Mouse (Mus musculus) MEL (cell line): ENCODE results near the gene Taf11. TPM values are rescaled to one million over a fixed set of nuclear protein-coding genes. Genes with fewer than 3 reads are reported as not detected.

Experiments used
- DNase-seq: peaks from one replicate; pipeline ENCODE4 v3.0.0; 2011; ENCODE audit warnings: low read depth, low spot score
- H3K27ac ChIP-seq: 2 replicates; pipeline ENCODE4 v1.5.1; 2012; ENCODE audit warnings: low read depth, mild to moderate bottlenecking, control low read depth, low read length, moderate library complexity; ENCODE audit not compliant: control insufficient read depth
- H3K27me3 ChIP-seq, 2 experiments: fragments of 150-350 bp in 1 of 2; sonication (generic) in 1 of 2; 2 replicates each; pipeline ENCODE4 v1.6.1; 2012; ENCODE audit warnings: low read length in 2 of 2, mild to moderate bottlenecking in 2 of 2, improper control_type of control experiment in 1 of 2, moderate library complexity in 1 of 2; ENCODE audit not compliant: insufficient read depth in 2 of 2, control insufficient read depth in 1 of 2
- H3K36me3 ChIP-seq, 2 experiments: 2 replicates each; pipeline ENCODE4 v1.6.1; 2012 to 2014; ENCODE audit warnings: low read length in 2 of 2, improper control_type of control experiment in 1 of 2, inconsistent platforms in 1 of 2, mild to moderate bottlenecking in 1 of 2; ENCODE audit not compliant: insufficient read depth in 2 of 2, control insufficient read depth in 1 of 2
- H3K4me1 ChIP-seq, 2 experiments: fragments of 150-350 bp in 1 of 2; sonication (generic) in 1 of 2; 2 replicates each; pipeline ENCODE4 v1.6.1; 2012; ENCODE audit warnings: low read length in 2 of 2, improper control_type of control experiment in 1 of 2, mild to moderate bottlenecking in 1 of 2; ENCODE audit not compliant: insufficient read depth in 2 of 2, control insufficient read depth in 1 of 2
- H3K4me3 ChIP-seq, 2 experiments: fragments of 150-350 bp in 1 of 2; sonication (generic) in 1 of 2; 2 replicates each; pipeline ENCODE4 v1.5.1; 2012; ENCODE audit warnings: low read depth in 2 of 2, low read length in 2 of 2, mild to moderate bottlenecking in 2 of 2, moderate library complexity in 2 of 2, control low read depth in 1 of 2, improper control_type of control experiment in 1 of 2; ENCODE audit not compliant: control insufficient read depth in 1 of 2, insufficient read depth in 1 of 2
- H3K79me2 ChIP-seq: 2 replicates; pipeline ENCODE4 v1.6.1; 2012; ENCODE audit warnings: mild to moderate bottlenecking, low read length, moderate library complexity; ENCODE audit not compliant: control insufficient read depth, poor library complexity, insufficient read depth
- H3K9ac ChIP-seq: 2 replicates; pipeline ENCODE4 v1.6.1; 2012; ENCODE audit warnings: low read depth, mild to moderate bottlenecking, control low read depth, low read length, moderate library complexity; ENCODE audit not compliant: control insufficient read depth, poor library complexity, severe bottlenecking
- H3K9me3 ChIP-seq: fragments of 150-350 bp; sonication (generic); replicated peaks from 2 replicates; pipeline ENCODE4 v1.6.1; 2012; ENCODE audit warnings: mild to moderate bottlenecking, low read length, improper control_type of control experiment, moderate library complexity; ENCODE audit not compliant: insufficient read depth
- BHLHE40 ChIP-seq: IDR thresholded peaks from 2 replicates; pipeline ENCODE4 v1.6.1; 2012; ENCODE audit warnings: low read depth, mild to moderate bottlenecking, inconsistent platforms, low read length, improper control_type of control experiment, borderline replicate concordance
- CTCF ChIP-seq, 3 experiments: IDR thresholded peaks in 2 of 3; conservative IDR thresholded peaks in 1 of 3; 2 replicates each; pipeline ENCODE4 v1.5.1; 2011 to 2012; ENCODE audit warnings: low read length in 3 of 3, low read depth in 2 of 3, mild to moderate bottlenecking in 2 of 3, improper control_type of control experiment in 1 of 3, inconsistent platforms in 1 of 3, mixed read lengths in 1 of 3, moderate library complexity in 1 of 3; ENCODE audit not compliant: control insufficient read depth in 1 of 3, insufficient read depth in 1 of 3, poor library complexity in 1 of 3, severe bottlenecking in 1 of 3
- ETS1 ChIP-seq: IDR thresholded peaks from 2 replicates; pipeline ENCODE4 v1.6.1; 2012; ENCODE audit warnings: low read depth, mild to moderate bottlenecking, inconsistent platforms, low read length, improper control_type of control experiment, moderate library complexity
- HCFC1 ChIP-seq: IDR thresholded peaks from 2 replicates; pipeline ENCODE4 v1.6.1; 2012; ENCODE audit warnings: low read depth, mild to moderate bottlenecking, inconsistent platforms, low read length, improper control_type of control experiment, moderate library complexity
- KAT2A ChIP-seq: conservative IDR thresholded peaks from 2 replicates; pipeline ENCODE4 v1.6.1; 2012; ENCODE audit warnings: low read depth, low read length, improper control_type of control experiment, inconsistent platforms
- MAFK ChIP-seq: IDR thresholded peaks from 2 replicates; pipeline ENCODE4 v1.6.1; 2011; ENCODE audit warnings: low read depth, mild to moderate bottlenecking, low read length, improper control_type of control experiment, borderline replicate concordance
- MAX ChIP-seq: IDR thresholded peaks from 2 replicates; pipeline ENCODE4 v1.6.1; 2011; ENCODE audit warnings: low read length, improper control_type of control experiment
- MAZ ChIP-seq: IDR thresholded peaks from 2 replicates; pipeline ENCODE4 v1.6.1; 2012; ENCODE audit warnings: low read depth, mild to moderate bottlenecking, inconsistent platforms, low read length, improper control_type of control experiment
- MXI1 ChIP-seq: IDR thresholded peaks from 2 replicates; pipeline ENCODE4 v1.6.1; 2011; ENCODE audit warnings: mild to moderate bottlenecking, low read depth, low read length, improper control_type of control experiment
- NELFE ChIP-seq: IDR thresholded peaks from 2 replicates; pipeline ENCODE4 v1.6.1; 2011; ENCODE audit warnings: low read depth, low read length, improper control_type of control experiment
- NRF1 ChIP-seq: IDR thresholded peaks from 2 replicates; pipeline ENCODE4 v1.6.1; 2014; ENCODE audit warnings: low read depth, mild to moderate bottlenecking, inconsistent platforms, low read length, improper control_type of control experiment, moderate library complexity; ENCODE audit not compliant: poor library complexity, insufficient read depth, severe bottlenecking
- POLR2A ChIP-seq, 2 experiments: IDR thresholded peaks; 2 replicates each; pipeline ENCODE4 v1.6.1; 2011 to 2012; ENCODE audit warnings: low read length in 2 of 2, mild to moderate bottlenecking in 2 of 2, control low read depth in 1 of 2, improper control_type of control experiment in 1 of 2, low read depth in 1 of 2, moderate library complexity in 1 of 2; ENCODE audit not compliant: control insufficient read depth in 1 of 2, insufficient read depth in 1 of 2, poor library complexity in 1 of 2
- POLR2AphosphoS5 ChIP-seq: IDR thresholded peaks from 2 replicates; pipeline ENCODE4 v1.6.1; 2012; ENCODE audit warnings: low read depth, borderline replicate concordance, mild to moderate bottlenecking, inconsistent platforms, low read length, moderate library complexity, mixed read lengths
- RCOR1 ChIP-seq: IDR thresholded peaks from 2 replicates; pipeline ENCODE4 v1.6.1; 2012; ENCODE audit warnings: low read depth, mild to moderate bottlenecking, inconsistent platforms, low read length, improper control_type of control experiment
- SIN3A ChIP-seq: IDR thresholded peaks from 2 replicates; pipeline ENCODE4 v1.6.1; 2012; ENCODE audit warnings: low read length, improper control_type of control experiment, inconsistent platforms
- TAL1 ChIP-seq: IDR thresholded peaks from 2 replicates; pipeline ENCODE4 v1.6.1; 2012; ENCODE audit warnings: mild to moderate bottlenecking, inconsistent platforms, low read length, moderate library complexity, mixed read lengths
- UBTF ChIP-seq: IDR thresholded peaks from 2 replicates; pipeline ENCODE4 v1.6.1; 2012; ENCODE audit warnings: low read depth, mild to moderate bottlenecking, inconsistent platforms, low read length, improper control_type of control experiment, moderate library complexity, borderline replicate concordance; ENCODE audit not compliant: insufficient read depth
- USF1 ChIP-seq: IDR thresholded peaks from 2 replicates; pipeline ENCODE4 v1.6.1; 2014; ENCODE audit warnings: low read depth, mild to moderate bottlenecking, inconsistent platforms, low read length, improper control_type of control experiment, moderate library complexity
- ZC3H11A ChIP-seq: IDR thresholded peaks from 2 replicates; pipeline ENCODE4 v1.6.1; 2012; ENCODE audit warnings: low read depth, mild to moderate bottlenecking, inconsistent platforms, low read length, improper control_type of control experiment
- polyA plus RNA-seq, 2 experiments: library from polyadenylated mRNA; stranded (reverse) in 1 of 2; unstranded in 1 of 2; fragments of >175 nt in 1 of 2; fragments of >200 nt in 1 of 2; gene quantifications; 2 replicates each; pipeline versions ENCODE4 v1.2.1 to v1.2.4; 2012; ENCODE audit warnings: low replicate concordance in 2 of 2, low read depth in 1 of 2; ENCODE audit not compliant: insufficient read length in 2 of 2, insufficient read depth in 1 of 2, missing spikeins in 1 of 2
- total RNA-seq: library from RNA; depleted of rRNA; stranded (reverse); fragments of 300-350 nt; gene quantifications from 2 replicates; pipeline ENCODE4 v1.2.3, GENCODE M21; 2012; rRNA removed

Taf11 gene
- total RNA-seq (40.8 and 45.7 TPM in 2 replicates), polyA plus RNA-seq (10 to 100 TPM in 1 of 2 experiments, not detected in 1; 77.8 TPM)

- H3K4me1 ChIP-seq, result peaks cover 0 to 3% of the 10 kb centered on the region in 2 experiments; a peak in 3 of 4 replicates
- H3K9me3 ChIP-seq, result no peaks in the 10 kb centered on the region
- peak within 1 kb of the TSS; percentile 47 for H3K27ac ChIP-seq
- H3K9ac ChIP-seq, result peak within 1 kb of the TSS; percentile 85
- H3K4me3 ChIP-seq, result peak within 1 kb of the TSS; percentile 88 to 89
- TF ChIP-seq MAZ (0 out of 2 replicates have a peak, but pooled peaks have one; percentile 19), POLR2A (IDR thresholded peaks at IDR 0.05; ENCODE audit: control insufficient read depth in 1 of 2, insufficient read depth in 1 of 2, low read depth in 1 of 2, low read length in 2 of 2, poor library complexity in 1 of 2) (0 out of 4 replicates have a peak, but pooled peaks of 1 of the 2 experiments have one; percentile 10), MAX (0 out of 2 replicates have a peak, but pooled peaks have one; percentile 11), SIN3A (peak; percentile 92), RCOR1 (no peak), MAFK (no peak), ETS1 (no peak), MXI1 (peak; percentile 84), CTCF (IDR thresholded peaks at IDR 0.05 in 2 of 3, conservative IDR thresholded peaks at IDR 0.05 in 1 of 3; ENCODE audit: control insufficient read depth in 1 of 3, insufficient read depth in 1 of 3, low read depth in 2 of 3, low read length in 3 of 3, poor library complexity in 1 of 3, severe bottlenecking in 1 of 3) (no peak)
- peak; percentile 68 for DNase-seq
- H3K27me3 ChIP-seq, result no peaks in the 10 kb centered on the region
- peaks cover 27% of the 10 kb centered on the region for H3K79me2 ChIP-seq
- peaks cover 0 to 10% of the 10 kb centered on the region in 2 experiments; a peak in 1 of 4 replicates for H3K36me3 ChIP-seq
Observed at GRCm38 (mm10) chr17:27909622-27910500, at the start of gene Taf11. Taf11 (minus strand) TSS chr17:27909844.

GRCm38 (mm10) chr17:27957649-27958048 is 48.0 kb upstream of the Taf11 start:
- Histone ChIP-seq H3K27ac (no peak overlapping the region), H3K27me3 (no peaks in the 10 kb centered on the region)
- no peak for TF ChIP-seq RCOR1
- TF ChIP-seq BHLHE40, result no peak
- no peak for TF ChIP-seq MAZ
- TF ChIP-seq HCFC1, result no peak
- TF ChIP-seq ZC3H11A, result no peak
- TF ChIP-seq MAX, result no peak
- TF ChIP-seq NRF1, result no peak
- TF ChIP-seq POLR2AphosphoS5, result no peak
- TF ChIP-seq KAT2A, result no peak
- TF ChIP-seq NELFE, result no peak
- no peak for TF ChIP-seq POLR2A (IDR thresholded peaks at IDR 0.05; ENCODE audit: control insufficient read depth in 1 of 2, insufficient read depth in 1 of 2, low read depth in 1 of 2, low read length in 2 of 2, poor library complexity in 1 of 2)
- TF ChIP-seq TAL1, result no peak
- TF ChIP-seq USF1, result no peak
- TF ChIP-seq UBTF, result no peak
- TF ChIP-seq, all 39 proteins: peak for 0
- Histone ChIP-seq H3K79me2 (no peaks in the 10 kb centered on the region), H3K9me3 (no peaks in the 10 kb centered on the region), H3K36me3 (no peaks in the 10 kb centered on the region), H3K4me1 (no peaks in the 10 kb centered on the region), H3K4me3 (no peak overlapping the region), H3K9ac (no peak overlapping the region)
- no peak for DNase-seq
